Mouse (Mus musculus) kidney, adult 9 months (tissue): ENCODE measurements around the gene Tspan4.

Experiments
- DNase-seq: peaks from one replicate; pipeline ENCODE4 v3.0.0; 2022

The Tspan4 gene

DNA sequence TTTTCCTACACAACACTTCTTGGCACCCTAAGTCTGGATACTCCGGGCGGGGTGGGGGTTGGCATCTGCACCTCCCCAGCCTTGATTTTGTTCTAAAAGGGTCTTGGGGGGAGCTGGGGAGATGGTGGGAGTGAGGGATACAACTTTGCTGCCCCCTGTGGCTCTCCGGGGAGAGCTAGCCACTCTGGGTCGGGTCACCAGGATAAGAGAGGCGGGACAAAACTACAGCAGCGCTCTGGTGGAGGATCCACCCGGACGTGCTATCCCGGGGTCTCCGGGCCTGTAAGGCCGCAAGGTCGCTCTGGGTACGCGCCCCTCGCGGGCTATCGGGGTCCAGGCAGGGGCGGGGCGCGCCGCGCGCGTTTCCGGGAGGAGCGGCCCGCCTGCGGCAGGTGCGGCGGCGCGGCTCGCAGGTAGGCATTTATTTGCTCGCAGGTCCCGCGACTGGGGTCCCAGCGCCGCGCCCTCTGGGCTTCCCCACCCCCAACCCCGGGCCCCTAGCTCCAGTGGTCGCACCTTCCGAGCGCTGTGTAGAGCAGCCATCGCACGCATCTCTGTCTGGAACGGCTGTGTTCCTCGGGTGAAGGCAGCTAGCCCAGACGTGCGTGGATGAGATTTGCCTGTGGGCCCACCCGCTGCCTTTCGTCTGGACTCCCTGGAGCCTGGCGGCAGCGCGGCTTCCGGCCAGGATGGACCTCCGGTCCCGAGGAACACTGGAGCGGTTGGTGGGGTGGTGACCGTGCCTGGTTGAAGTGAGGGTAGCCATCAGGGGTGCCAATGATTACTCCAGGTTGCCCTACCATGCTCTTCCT, 13.3 kb upstream of the Tspan4 start:
- no peak for DNase-seq

DNA sequence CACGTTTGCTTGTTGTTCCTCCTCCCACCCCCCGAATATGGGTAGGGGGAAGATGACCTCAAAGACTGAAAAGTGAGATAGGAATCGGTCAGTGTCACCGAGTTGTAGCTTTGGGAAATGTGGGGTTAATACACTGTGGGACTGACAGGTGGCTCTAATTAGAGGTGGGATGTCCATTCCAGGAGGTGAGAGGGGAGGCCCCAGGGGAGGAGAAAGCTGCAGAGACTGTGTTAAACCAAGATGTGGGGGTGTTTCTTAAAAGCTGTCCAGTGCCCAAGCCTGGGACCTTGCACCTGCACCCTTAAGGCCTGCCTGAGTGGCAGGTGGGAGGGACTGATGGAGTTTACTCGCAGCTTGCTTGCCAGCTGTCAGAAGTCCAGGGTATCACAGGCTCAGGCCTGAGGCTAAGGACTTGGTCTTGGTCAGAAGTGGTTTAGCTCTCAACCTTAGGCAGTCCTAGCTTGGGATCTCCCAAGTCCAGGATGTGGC, 12.7 kb upstream of the Tspan4 start:
- DNase-seq, result peak; percentile 88

DNA sequence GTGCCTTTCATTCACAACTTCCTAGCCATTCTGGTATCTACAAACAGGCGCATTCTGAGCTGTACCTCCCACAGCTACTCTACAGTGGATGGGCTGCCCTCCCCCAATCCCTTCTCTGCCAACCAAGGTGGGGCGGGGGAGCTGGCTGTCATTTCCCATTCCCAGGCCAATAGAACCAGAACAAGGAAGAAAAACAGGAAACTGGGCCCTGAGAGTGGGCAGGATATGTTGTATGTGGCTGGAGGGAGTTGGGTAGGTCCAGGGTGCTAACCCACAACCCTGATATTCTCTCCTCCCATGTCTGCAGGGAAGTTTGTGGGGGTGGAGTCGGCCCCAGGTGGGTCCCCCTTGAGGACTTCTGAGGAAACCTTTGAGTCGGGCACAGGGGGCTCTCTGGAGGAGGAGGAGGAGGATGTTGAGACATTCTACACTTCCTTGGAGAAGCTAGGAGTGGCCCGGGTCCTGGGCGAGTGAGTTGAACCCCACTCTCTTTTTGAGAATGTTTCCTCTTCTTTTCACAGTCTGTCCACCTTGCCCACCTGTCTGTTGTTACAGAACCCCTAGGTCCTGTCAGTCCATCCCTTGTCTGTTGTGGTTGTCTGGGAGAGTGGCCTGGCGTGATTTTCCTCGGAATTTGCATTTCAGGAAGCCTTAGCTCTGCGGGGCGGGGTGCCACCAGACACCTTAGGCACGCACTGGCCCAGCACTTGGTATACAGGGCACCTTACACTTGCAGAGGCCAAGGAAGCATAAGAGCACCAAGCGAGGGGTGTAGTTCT, 11.0 kb upstream of the Tspan4 start:
- DNase-seq, result peak; percentile 81

DNA sequence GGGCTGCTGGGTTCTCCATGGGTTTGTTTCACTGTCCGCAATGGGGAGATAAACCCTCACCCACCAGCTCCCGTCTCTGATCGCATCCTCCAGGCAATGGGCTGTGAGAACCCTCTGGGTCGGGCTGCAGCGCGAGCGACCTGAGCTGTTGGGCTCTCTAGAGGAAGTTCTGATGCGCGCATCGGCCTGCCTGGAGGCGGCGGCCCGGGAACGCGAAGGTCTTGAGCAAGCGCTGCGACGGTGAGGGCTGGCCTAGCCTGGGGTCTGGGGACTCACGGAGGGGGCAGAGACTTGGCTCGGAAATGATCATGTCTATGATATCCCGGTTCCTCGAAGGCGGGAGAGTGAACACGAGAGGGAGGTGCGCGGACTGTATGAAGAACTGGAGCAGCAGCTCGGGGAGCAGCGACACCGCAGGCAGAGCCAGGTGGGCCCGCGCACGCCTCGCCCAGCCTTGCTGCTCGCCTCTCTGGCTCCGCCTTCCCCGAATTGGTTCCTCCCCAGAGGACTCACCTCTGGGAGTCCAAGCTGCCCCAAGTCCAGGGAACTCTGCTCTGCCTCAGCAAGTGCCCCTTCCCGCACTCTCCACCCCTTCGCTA, 10.3 kb upstream of the Tspan4 start:
- peak; percentile 69 for DNase-seq

DNA sequence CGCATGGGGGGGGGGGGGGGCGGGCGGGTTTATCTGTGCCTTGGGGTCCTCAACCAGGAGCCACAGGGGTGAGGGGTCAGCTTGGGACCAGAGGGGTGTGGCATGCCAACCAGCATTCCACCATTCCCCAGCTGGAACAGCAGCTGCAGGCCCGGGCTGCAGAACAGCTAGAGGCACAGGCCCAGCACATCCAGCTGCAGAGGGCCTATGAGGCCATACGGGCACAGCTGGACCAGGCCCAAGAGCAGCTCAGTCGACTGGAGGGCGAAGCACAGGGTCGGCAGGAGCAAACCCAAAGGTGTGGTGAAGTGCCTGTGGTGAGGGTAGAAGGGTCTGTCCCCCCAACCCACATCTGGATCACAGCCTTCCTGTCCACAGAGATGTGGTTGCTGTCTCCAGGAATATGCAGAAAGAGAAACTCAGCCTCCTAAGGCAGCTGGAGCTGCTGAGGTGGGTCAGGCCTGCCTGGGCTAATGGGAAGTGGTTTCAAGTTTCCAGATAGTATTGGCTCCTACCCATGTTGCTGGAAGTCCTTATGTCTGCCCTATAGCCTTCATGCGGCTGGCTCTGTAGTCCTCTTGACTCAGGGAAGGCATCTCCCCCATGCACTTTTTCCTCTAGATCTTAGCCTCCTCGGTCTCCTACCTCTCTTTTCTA, 9.5 kb upstream of the Tspan4 start:
- no peak for DNase-seq

DNA sequence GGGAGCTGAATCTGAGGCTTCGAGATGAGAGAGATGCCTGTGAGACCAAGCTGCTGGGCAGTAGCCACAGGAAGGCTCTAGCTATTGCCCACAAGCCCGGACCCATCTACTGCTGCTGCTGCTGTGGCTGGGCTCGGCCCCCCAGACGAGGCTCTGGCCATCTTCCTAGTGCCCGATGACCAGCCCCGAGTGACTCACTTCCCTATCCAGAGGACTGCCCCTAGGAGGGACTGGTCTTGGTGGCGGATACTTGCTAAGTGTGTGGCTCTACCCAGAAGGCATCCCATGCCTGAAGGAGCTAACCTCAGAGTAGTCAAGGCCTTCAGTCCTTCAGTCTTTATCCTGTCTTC, 9.0 kb upstream of the Tspan4 start:
- DNase-seq, result no peak

DNA sequence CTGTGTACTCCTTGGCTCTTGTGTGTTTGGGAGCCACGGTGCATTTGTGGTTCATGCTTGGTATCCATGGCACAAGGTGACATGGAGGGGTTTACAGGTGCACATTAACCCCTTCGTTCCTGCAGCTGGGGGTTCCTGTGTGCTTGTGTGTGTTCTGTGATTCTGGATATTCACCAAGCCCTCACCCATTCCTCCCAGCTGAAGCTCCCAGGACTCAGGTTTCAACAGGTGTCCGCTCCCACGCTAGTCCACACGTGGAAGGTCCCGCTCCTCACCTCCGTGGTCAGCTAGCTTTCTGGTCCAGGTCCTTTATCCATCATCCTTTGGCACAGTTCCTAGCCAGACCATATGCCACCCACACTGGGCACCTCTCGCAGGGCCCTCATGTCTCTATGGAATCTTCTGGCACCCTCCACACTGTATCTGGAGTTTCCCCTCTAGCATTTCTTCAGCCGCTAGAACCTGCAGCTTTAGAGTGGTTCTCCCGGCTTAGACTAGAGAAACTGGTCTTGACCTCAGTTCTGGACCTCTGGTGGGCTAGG, 8.4 kb upstream of the Tspan4 start:
- DNase-seq, result no peak

DNA sequence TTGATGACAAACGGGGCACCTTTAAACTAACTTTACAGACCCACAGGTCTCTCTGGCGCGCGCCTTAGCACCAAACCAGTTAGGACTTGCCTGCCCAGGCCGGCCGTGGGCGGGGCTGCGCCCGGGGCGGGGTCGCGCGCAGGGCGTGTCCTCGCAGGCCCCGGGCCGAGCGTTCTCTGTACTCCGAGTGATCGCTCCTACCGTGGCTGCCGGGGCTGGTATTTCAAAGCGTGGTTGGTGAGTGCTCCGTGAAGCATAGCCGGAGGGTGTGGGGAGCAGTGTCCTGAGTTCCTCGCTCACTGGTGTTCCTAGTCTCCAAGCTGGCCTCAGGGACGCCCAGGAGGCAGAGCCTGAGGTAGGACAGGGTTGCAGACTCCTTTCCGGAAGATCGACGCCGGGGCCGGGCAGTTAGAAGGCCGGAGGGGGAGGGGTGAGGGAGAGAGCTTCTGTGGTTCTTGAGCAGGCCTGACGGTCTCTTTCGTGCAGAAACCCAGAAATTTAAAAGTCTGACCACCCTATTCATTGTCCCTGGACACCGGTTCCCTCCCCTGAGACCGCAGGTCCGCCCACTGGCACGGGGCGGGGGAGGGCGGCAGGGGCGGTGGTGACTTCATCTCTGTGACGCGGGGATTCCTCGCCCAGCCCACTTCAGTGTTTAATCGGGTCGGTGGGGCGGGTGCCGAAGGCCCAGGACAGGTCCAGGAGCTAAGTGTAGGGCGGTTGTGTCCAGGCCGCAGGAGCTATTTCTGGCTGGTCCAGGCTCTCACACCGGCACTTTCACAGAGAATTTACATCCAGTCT, 7.6 kb upstream of the Tspan4 start, which contains the start of gene Cd151:
TSS of gene Cd151 (plus strand) at position 163 of the 801 bp plus-strand sequence.
- peak; percentile 94 for DNase-seq

DNA sequence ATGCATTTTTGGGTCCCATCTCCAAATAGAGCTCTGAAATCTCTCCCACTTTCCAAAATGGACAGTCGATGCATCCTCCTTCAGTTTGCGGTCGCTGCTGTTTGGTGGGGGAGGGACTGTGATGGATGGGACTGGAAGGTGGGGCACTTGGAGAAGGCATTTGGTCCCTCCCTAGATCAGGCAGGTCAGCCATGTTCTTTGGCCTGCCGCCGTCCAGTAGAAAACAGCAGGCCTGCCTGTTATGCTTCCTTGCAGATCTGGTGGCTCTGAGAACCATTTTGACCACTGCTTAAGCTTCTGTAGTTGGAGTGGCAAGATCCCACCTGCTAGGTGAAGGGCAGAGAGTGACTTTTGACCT, 6.9 kb upstream of the Tspan4 start:
- no peak for DNase-seq

DNA sequence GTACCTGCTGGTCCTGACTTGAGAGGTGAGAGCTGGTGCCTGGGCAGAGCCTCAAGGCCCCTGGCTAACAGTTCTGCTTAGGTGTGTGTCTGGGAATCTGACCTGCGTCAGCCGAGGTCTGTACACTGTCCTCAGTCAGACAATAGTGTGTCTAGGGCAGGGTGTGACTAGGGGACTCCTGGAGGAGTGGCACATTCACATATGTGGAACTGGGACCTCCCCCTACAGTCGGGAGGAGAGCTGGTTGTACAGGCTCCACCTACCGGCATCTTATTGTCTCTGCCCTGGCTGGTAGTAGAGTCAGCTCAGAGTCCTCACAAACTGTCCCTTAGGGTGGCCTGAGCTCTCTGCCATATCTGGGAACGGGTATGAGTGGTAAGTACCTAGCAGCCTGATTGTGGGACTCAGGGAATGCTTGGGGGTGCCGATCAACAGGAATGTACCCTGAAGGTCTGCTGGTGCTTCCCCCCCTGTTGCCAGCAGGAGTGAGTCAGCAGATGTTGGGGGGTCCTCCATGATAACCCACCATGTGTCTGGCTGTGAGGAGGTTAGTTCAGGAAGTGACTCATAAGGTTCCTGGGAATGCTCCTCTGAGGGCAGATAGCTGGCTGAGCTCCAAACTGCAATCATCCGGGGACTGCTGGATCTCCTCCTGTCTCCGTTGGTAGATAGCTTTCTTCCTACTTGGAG, 6.4 kb upstream of the Tspan4 start:
- peak; percentile 82 for DNase-seq

DNA sequence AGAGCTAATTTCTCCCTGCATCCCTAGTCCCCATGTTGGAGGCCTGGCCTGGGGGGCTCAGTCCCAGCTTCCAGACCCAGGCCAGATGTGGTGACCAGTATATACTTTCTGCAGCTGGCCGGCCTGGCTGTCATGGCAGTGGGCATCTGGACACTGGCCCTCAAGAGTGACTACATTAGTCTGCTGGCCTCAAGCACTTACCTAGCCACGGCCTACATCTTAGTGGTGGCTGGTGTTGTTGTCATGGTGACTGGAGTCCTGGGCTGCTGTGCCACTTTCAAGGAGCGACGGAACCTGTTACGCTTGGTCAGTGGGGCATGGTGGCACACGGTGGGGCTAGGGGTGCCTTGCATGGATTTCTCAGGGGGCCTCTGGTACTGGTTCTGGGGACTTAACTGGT, 5.7 kb upstream of the Tspan4 start:
- DNase-seq, result no peak

DNA sequence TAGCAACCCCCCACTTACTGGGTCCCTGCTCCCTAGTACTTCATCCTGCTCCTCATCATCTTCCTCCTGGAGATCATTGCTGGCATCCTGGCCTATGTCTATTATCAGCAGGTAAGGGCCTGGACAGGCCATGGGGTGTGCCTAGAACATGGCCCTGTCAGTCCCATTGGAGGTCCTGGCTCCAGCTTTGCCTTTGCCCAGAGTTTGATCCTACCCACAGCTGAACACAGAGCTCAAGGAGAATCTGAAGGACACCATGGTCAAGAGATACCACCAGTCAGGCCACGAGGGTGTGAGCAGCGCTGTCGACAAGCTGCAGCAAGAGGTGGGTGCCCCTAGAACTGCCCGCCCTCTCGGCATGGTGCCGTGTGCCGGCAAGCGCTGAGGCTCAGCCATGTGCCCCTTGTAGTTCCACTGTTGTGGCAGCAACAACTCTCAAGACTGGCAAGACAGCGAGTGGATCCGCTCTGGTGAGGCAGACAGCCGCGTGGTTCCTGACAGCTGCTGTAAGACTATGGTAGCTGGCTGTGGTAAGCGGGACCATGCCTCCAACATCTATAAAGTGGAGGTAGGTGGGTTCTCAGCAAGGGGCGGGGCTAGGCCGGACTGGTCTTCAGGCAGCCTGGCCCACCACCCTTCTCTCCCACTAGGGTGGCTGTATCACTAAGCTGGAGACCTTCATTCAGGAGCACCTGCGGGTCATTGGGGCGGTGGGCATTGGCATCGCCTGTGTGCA, 5.0 kb upstream of the Tspan4 start:
- DNase-seq, result no peak

DNA sequence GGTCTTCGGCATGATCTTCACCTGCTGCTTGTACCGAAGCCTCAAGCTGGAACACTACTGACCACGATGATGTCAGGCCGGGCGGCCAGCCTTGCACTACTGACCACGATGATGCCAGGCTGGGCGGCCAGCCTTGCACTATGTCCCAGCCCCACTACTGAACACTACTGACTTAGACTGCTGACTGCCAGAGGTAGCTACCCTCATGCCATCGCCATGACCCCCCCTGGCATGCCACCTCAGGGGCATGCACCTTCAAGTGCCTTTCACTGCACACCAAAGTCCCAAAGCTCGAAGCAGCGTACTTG, 4.4 kb upstream of the Tspan4 start:
- DNase-seq, result no peak

DNA sequence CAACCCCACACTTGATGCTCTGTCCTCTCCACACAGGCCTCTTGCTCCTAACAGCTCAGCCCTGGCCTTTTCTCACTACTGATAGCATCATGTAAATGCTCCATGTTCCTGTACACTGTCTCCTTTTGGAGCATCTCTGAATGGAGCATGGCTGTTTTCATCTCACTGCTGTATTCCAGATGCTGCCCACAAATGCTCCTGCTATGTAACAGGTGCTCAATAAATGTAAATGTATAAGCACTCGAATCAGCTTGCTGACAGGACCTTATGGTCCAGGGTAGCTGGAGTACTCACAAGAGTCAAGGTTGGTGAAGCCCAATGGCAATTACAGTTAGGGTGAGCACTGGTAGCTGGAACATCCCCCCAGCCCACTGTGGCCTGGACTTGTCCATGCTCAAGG, 3.8 kb upstream of the Tspan4 start:
- DNase-seq, result no peak

DNA sequence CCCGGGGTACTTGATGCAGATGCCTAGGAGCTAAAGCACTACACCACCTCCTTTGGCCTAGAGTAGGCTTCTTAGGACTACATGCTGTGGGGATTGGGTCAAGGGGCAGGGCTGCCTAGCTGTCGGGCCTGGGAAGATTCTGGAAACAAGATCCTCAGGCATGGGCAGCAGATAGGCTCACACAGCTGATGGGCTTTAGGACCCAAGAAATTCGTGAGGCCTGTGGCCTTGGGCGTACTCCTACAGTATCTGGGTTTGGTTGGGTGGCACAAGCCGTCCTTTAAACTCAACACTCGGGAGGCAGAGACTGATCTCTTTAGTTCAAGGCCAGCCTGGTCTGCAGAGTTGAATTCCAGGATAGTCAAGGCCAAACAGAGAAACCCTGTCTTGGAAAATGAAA, 2.8 kb upstream of the Tspan4 start:
- DNase-seq, result no peak

DNA sequence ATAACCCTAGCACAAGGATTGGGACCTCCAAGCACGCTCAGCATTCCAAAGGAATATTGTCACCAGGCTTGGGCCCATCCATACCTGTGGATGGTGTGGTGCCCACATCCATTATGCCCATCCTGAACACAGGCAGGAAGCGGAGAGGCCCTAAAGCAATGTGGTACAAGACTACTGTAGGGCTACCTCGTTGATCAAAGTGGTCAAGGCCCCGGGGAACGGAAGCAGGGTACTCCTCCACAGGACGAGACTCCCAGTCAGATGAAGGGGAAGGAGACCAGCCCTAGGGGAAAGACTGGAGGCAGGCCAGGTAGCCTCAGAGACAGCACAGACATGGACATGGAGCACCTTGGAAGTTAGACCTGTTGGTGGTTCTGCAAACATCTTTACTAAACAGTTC, 2.3 kb upstream of the Tspan4 start:
- no peak for DNase-seq

DNA sequence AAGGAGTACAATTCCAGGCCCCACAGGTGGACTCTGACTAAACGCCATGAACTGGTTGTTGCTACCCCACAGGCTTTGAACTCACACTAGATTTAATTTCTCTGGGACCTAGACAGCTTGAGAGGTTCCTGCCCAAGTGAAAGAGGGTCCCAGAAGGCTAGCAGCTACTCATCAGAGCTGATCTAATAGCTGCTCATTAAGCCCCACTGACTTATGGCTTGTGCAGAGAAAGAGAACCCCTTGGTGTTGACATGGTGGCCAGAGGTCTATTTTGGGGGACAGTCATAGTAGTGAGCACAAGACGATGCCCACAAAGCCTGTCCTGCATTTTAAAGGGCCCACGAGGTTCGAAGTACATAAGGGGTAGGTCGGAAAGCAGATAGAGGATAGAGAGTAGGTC, 880 bp upstream of the Tspan4 start:
- DNase-seq, result no peak

DNA sequence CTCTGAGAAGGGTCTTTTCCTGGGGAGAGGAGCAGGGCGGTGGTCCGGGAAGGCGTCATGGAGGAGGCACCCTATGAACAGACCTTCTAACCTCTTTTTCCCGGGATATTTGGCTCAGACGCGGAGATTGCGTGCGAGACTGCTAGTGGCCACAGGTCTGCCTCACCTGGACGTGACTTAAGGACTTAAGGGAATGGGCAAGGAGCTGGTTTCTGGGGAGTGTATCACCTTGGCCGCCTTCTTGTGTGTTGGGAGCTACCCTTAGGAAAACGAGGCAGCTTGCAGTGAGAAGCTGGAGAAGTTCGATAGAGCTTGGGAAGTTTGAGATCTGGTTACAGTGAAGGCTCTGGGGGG, 742 bp downstream of the Tspan4 start:
- DNase-seq, result no peak

DNA sequence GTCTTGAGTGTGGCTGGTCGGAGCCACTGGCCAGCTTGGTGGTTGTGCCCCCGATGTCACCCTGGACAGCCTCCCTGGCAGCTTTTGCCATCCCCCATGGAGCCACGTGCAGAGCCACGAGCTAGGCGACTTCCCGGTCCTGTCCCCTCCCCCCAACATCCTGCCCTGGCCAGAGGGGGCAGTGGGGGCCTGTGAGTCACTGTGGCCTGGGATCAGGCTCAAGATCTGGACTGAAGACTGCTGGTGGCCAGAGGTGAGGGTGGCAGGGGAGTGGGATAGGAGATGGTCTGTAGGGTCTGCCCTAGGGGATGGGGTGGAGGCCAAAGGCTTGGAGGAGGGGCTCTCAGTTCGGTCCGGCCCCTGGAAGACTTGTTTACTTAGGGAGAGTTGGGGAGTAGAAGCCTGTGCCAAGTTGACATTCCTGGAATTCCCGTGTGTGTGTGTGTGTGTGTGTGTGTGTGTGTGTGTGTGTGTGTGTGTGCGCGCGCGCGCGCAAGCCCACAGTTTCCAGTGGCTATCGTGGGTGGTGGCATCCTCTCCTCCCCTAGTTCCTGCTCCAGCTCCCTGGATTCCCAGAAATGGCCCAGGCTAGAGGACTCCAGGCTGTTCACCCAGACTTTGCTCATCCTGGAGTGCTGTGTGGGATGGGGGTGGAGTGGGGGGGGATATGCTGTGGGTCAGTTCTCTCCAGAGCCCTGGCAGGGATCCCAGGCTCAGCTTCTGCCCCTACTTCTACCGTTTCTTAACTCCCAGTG, 1.4 kb downstream of the Tspan4 start:
- peak; percentile 96 for DNase-seq

DNA sequence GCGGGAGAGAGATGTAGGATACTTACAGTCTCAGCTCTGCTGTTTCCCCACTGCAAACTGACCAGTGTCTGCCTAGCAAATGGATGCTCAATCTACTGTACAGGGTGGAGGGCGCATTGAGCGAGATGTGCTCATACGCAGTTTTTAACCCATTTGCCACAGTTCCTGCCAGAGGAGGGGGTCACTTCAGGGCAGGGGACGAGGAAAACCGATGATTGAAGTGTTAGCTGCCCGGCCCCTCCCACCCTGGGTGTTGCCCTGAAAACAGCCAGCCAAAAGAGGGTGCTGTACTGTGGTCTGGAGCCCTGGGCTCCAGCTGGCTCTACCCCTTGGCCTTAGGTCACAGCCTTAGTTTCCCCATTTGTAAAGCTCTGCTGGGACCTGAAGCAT, 1.9 kb downstream of the Tspan4 start:
- no peak for DNase-seq
